Mouse (Mus musculus): ENCODE data around the gene Snrnp40. TPM values are rescaled to one million over a fixed set of nuclear protein-coding genes. Genes with fewer than 3 reads are reported as not detected.

The Snrnp40 gene
- polyA plus RNA-seq (2011; ENCODE audit: insufficient read depth, insufficient read length, low read depth, missing spikeins): 84.2 and 88.4 TPM in 2 replicates

DNA sequence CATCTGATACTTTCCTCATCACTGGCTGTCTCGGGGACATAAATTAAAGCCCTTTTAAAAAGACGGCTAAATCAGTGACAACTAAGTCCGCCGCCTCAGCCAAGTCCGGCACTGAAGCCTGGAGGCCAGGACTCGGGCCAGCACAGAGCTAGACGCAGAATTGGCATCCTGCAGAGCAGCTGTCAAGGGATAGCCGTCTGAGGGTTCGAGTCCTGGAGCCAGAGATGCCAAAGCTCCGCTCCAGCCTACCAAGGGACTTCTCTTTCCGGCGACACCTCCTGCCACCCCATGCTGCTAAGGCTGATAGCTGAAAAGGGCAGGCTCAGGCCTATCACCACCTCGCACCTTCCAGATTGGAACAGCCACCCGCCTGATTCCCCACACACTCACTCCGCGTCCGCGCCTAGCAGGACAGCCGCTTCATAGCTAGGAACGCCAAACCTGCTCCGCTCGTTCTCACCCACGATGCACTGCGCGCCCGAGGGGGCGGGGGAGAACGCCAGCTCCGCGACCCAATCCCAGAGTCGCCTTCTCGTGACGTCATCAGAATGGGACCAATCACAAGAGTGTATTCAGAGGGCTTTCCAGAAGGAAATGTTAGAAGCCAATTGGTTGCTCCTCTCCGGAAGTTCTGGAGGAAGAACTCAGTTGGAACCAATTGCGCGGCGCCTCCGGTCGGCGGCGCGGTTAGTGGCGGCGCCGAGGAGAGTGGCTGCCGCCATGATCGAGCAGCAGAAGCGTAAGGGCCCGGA, at the start of gene Snrnp40, which contains the start of gene Zcchc17:
Gene Snrnp40, plus strand, starts transcription at position 647 of the 752 bp plus-strand sequence.
Gene Zcchc17, minus strand, starts transcription at position 458 of the 752 bp plus-strand sequence.
- no peaks in the 10 kb centered on the region for H3K27me3 ChIP-seq (ENCODE audit: control insufficient read depth, insufficient read depth, low read length, poor library complexity, severe bottlenecking)
- H3K4me3 ChIP-seq (ENCODE audit: low read depth, low read length): peak within 1 kb of the TSS; percentile 96
- H3K4me1 ChIP-seq (ENCODE audit: control insufficient read depth, insufficient read depth, low read length): no peaks in the 10 kb centered on the region
- no peaks in the 10 kb centered on the region for H3K9me3 ChIP-seq (replicated peaks; ENCODE audit: control insufficient read depth, insufficient read depth, low read length, poor library complexity, severe bottlenecking)
- H3K9ac ChIP-seq (ENCODE audit: low read depth, poor library complexity, severe bottlenecking): peak within 1 kb of the TSS; percentile 97
- no peak for TF ChIP-seq EP300 (IDR thresholded peaks at IDR 0.05; ENCODE audit: insufficient read depth, low read depth, low read length)
- TF ChIP-seq POLR2A (IDR thresholded peaks at IDR 0.05; ENCODE audit: insufficient read depth, low read length): peak; percentile 78
- peaks cover 10% of the 10 kb centered on the region for H3K36me3 ChIP-seq (ENCODE audit: control insufficient read depth, insufficient read depth, low read length, poor library complexity, severe bottlenecking)
- 0 out of 2 replicates have a peak within 1 kb of the TSS, but pooled peaks have one; percentile 8 for H3K27ac ChIP-seq (ENCODE audit: insufficient read depth, low read length)

DNA sequence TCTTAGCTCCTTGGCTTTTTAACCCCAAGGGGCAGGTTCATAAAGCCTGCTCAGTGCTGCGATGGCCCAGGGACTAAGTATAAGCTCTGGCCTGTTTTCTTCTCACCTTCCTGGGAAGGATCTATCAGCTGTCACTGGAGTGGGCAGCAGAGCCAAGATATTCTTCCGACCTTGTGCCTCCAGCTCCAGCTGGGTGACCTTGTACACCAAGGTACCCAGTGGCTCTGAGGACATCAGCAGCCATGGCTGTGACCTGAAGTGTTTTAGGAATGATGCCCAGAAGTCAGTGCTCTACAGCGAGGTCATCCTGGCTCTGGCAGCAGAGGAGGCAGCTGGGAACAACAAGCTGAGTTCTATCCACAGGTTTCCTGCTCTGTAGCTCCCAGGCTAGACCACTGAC, 47.4 kb upstream of the Snrnp40 start:
- Histone ChIP-seq H3K4me1 (ENCODE audit: control insufficient read depth, insufficient read depth, low read length) (no peaks in the 10 kb centered on the region), H3K27ac (ENCODE audit: insufficient read depth, low read length) (no peak overlapping the region), H3K36me3 (ENCODE audit: control insufficient read depth, insufficient read depth, low read length, poor library complexity, severe bottlenecking) (peaks cover 42% of the 10 kb centered on the region), H3K4me3 (ENCODE audit: low read depth, low read length) (no peak overlapping the region), H3K9ac (ENCODE audit: low read depth, poor library complexity, severe bottlenecking) (no peak overlapping the region), H3K9me3 (replicated peaks; ENCODE audit: control insufficient read depth, insufficient read depth, low read length, poor library complexity, severe bottlenecking) (no peaks in the 10 kb centered on the region), H3K27me3 (ENCODE audit: control insufficient read depth, insufficient read depth, low read length, poor library complexity, severe bottlenecking) (no peaks in the 10 kb centered on the region)
- TF ChIP-seq CTCF (IDR thresholded peaks at IDR 0.05; ENCODE audit: low read depth, low read length): no peak
- no peak for TF ChIP-seq POLR2A (IDR thresholded peaks at IDR 0.05; ENCODE audit: insufficient read depth, low read length)
- no peak for TF ChIP-seq EP300 (IDR thresholded peaks at IDR 0.05; ENCODE audit: insufficient read depth, low read depth, low read length)

DNA sequence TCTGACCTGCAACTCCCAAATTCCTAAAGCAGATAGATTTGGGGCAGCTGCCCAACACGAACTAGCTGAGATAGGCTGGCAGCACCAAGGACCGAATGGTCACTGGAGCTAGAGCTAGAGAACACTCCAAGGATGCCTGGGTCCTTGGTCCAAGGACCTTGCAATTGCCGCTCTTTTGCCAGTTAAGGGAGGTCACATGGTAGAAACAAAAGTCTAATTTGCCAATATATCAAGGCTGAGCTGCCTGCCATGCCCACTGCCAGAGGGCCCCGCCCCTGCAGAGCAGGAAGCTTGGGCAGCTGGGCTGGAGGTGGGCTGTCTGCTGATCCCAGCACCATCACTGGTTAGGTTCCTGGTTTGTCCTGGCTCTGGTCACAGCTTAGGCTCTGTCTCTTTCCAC, 46.4 kb upstream of the Snrnp40 start:
- H3K27ac ChIP-seq (ENCODE audit: insufficient read depth, low read length): no peak overlapping the region
- peaks cover 42% of the 10 kb centered on the region for H3K36me3 ChIP-seq (ENCODE audit: control insufficient read depth, insufficient read depth, low read length, poor library complexity, severe bottlenecking)
- peaks cover 1% of the 10 kb centered on the region for H3K4me1 ChIP-seq (ENCODE audit: control insufficient read depth, insufficient read depth, low read length)
- H3K9ac ChIP-seq (ENCODE audit: low read depth, poor library complexity, severe bottlenecking): no peak overlapping the region
- H3K4me3 ChIP-seq (ENCODE audit: low read depth, low read length): no peak overlapping the region
- no peaks in the 10 kb centered on the region for H3K9me3 ChIP-seq (replicated peaks; ENCODE audit: control insufficient read depth, insufficient read depth, low read length, poor library complexity, severe bottlenecking)
- TF ChIP-seq EP300 (IDR thresholded peaks at IDR 0.05; ENCODE audit: insufficient read depth, low read depth, low read length): no peak
- TF ChIP-seq CTCF (IDR thresholded peaks at IDR 0.05; ENCODE audit: low read depth, low read length): no peak
- TF ChIP-seq POLR2A (IDR thresholded peaks at IDR 0.05; ENCODE audit: insufficient read depth, low read length): no peak
- no peaks in the 10 kb centered on the region for H3K27me3 ChIP-seq (ENCODE audit: control insufficient read depth, insufficient read depth, low read length, poor library complexity, severe bottlenecking)

DNA sequence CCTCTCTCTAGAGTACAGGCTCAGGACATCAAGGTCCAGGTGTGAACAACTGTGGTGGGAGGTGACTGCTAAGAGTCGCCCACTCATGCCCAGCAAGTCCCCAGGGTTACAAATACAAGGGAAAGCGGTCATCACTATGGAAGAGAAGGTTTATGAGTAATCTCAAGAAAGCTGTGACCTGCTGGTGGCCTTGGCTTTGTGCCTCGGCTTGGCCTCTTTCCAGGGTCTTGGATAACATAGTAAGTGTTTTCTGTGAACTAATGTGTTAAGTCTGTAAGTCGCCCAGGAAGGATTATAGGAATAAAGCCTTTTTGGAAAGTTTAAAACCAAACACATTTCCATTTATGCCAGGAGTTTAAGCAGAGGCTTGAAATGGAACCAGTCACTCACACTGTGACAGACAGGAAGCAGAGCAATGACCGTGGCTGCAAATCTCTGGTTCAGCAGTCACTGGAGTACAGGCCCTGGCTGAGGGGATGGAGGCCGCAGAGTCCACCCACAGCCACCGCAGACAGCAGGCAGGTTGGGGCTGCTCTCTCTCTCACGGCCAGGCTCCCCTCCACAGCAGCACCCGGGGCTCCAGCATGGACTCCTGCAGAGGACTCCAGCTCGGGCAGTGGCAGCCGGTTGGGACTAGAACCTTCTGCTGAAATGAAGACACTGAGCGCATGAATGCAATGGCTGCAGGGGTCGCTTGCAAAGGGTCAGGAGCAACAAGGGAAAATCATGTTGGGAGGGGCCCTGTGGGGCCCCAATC, 44.0 kb upstream of the Snrnp40 start:
- Histone ChIP-seq H3K27ac (ENCODE audit: insufficient read depth, low read length) (no peak overlapping the region), H3K9me3 (replicated peaks; ENCODE audit: control insufficient read depth, insufficient read depth, low read length, poor library complexity, severe bottlenecking) (no peaks in the 10 kb centered on the region), H3K9ac (ENCODE audit: low read depth, poor library complexity, severe bottlenecking) (no peak overlapping the region), H3K27me3 (ENCODE audit: control insufficient read depth, insufficient read depth, low read length, poor library complexity, severe bottlenecking) (no peaks in the 10 kb centered on the region), H3K4me1 (ENCODE audit: control insufficient read depth, insufficient read depth, low read length) (peaks cover 1% of the 10 kb centered on the region), H3K4me3 (ENCODE audit: low read depth, low read length) (no peak overlapping the region), H3K36me3 (ENCODE audit: control insufficient read depth, insufficient read depth, low read length, poor library complexity, severe bottlenecking) (peaks cover 42% of the 10 kb centered on the region)
- no peak for TF ChIP-seq POLR2A (IDR thresholded peaks at IDR 0.05; ENCODE audit: insufficient read depth, low read length)

DNA sequence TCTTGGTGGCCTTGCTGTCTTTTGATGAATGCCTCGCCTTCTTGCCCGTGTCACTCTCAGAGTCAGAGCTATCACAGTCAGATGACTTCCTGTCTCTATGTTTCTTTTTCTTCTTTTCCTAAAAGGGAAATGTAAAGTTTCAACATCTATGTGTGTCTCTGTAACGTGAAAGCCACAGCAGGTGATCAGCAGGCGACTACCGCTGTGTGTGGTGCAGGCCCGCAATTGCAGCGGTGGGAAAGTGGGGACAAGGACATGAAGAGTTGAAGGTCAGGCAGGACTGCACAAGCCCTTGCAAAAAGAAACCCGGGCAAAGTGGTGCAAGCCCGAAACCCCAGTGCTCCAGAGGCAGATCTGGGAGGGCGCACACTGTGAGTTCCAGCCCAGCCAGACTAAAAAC, 43.2 kb upstream of the Snrnp40 start:
- no peak overlapping the region; the same call in 1 of the 2 replicates for H3K27ac ChIP-seq (ENCODE audit: insufficient read depth, low read length)
- no peak overlapping the region for H3K9ac ChIP-seq (ENCODE audit: low read depth, poor library complexity, severe bottlenecking)
- H3K4me1 ChIP-seq (ENCODE audit: control insufficient read depth, insufficient read depth, low read length): peaks cover 1% of the 10 kb centered on the region
- TF ChIP-seq CTCF (IDR thresholded peaks at IDR 0.05; ENCODE audit: low read depth, low read length): no peak
- H3K4me3 ChIP-seq (ENCODE audit: low read depth, low read length): no peak overlapping the region
- no peaks in the 10 kb centered on the region for H3K27me3 ChIP-seq (ENCODE audit: control insufficient read depth, insufficient read depth, low read length, poor library complexity, severe bottlenecking)
- H3K9me3 ChIP-seq (replicated peaks; ENCODE audit: control insufficient read depth, insufficient read depth, low read length, poor library complexity, severe bottlenecking): no peaks in the 10 kb centered on the region
- peaks cover 34% of the 10 kb centered on the region for H3K36me3 ChIP-seq (ENCODE audit: control insufficient read depth, insufficient read depth, low read length, poor library complexity, severe bottlenecking)

DNA sequence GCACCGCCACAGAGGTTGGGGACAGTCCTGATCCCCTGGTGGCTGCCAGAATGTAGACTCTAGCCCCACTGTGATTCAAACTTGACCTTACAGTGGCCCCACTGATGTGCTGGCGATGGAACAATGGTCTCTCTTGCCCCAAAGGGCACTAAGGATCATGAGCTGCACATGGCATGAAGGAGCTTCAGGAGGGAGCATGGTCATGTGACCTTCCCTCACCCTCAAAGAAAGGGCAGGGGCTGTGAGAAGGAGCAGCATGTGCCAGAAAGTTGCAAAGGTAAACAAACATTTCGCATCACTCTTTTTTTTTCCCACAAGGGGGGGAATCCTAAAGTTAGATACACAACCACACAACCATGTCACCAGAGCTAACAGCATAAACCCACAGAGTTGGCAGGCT, 41.8 kb upstream of the Snrnp40 start:
- H3K4me3 ChIP-seq (ENCODE audit: low read depth, low read length): no peak overlapping the region
- peaks cover 1% of the 10 kb centered on the region for H3K4me1 ChIP-seq (ENCODE audit: control insufficient read depth, insufficient read depth, low read length)
- H3K9me3 ChIP-seq (replicated peaks; ENCODE audit: control insufficient read depth, insufficient read depth, low read length, poor library complexity, severe bottlenecking): no peaks in the 10 kb centered on the region
- H3K9ac ChIP-seq (ENCODE audit: low read depth, poor library complexity, severe bottlenecking): no peak overlapping the region
- no peak overlapping the region for H3K27ac ChIP-seq (ENCODE audit: insufficient read depth, low read length)
- peaks cover 30% of the 10 kb centered on the region for H3K36me3 ChIP-seq (ENCODE audit: control insufficient read depth, insufficient read depth, low read length, poor library complexity, severe bottlenecking)
- no peaks in the 10 kb centered on the region for H3K27me3 ChIP-seq (ENCODE audit: control insufficient read depth, insufficient read depth, low read length, poor library complexity, severe bottlenecking)
- TF ChIP-seq EP300 (IDR thresholded peaks at IDR 0.05; ENCODE audit: insufficient read depth, low read depth, low read length) (no peak), POLR2A (IDR thresholded peaks at IDR 0.05; ENCODE audit: insufficient read depth, low read length) (no peak), CTCF (IDR thresholded peaks at IDR 0.05; ENCODE audit: low read depth, low read length) (no peak)
